Mouse (Mus musculus) midbrain, embryonic 12.5 days (tissue): ENCODE measurements around the gene Exo5. TPM values are rescaled to one million over a fixed set of nuclear protein-coding genes. Genes with fewer than 3 reads are reported as not detected.

ENCODE experiments used
- ATAC-seq: fragments of 200-750 bp; cut with Nextera tagmentation; 2 replicates; pipeline ENCODE4 v1.8.0; 2017; ENCODE audit warnings: low read depth, moderate TSS enrichment, moderate library complexity; ENCODE audit not compliant: low FRiP score
- H3K27ac ChIP-seq: fragments of 300-500 bp; sonication (generic); replicated peaks from 2 replicates; pipeline ENCODE4 v1.5.1; 2016; ENCODE audit warnings: mild to moderate bottlenecking
- H3K27me3 ChIP-seq: fragments of 300-500 bp; sonication (generic); 2 replicates; pipeline ENCODE4 v1.6.1; 2016; ENCODE audit warnings: mild to moderate bottlenecking
- H3K36me3 ChIP-seq: fragments of 300-500 bp; sonication (generic); 2 replicates; pipeline ENCODE4 v1.6.1; 2016
- H3K4me1 ChIP-seq: fragments of 300-500 bp; sonication (generic); 2 replicates; pipeline ENCODE4 v1.6.1; 2016
- H3K4me2 ChIP-seq: fragments of 300-500 bp; sonication (generic); replicated peaks from 2 replicates; pipeline ENCODE4 v1.6.1; 2016; ENCODE audit warnings: mild to moderate bottlenecking, moderate library complexity
- H3K4me3 ChIP-seq: fragments of 300-500 bp; sonication (generic); 2 replicates; pipeline ENCODE4 v1.5.1; 2016; ENCODE audit warnings: mild to moderate bottlenecking
- H3K9ac ChIP-seq: fragments of 300-500 bp; sonication (generic); replicated peaks from 2 replicates; pipeline ENCODE4 v1.6.1; 2016; ENCODE audit warnings: mild to moderate bottlenecking, moderate library complexity
- H3K9me3 ChIP-seq: fragments of 300-500 bp; sonication (generic); 2 replicates; pipeline ENCODE4 v1.6.1; 2016; ENCODE audit warnings: mild to moderate bottlenecking
- WGBS: fragments of 180-500 bp; shearing (Covaris S2); methylation state at CpG from one replicate; pipeline ENCODE4 v1.1.7; 2016; 5-methylcytosine and 5-hydroxymethylcytosine counted together
- polyA plus RNA-seq: library from polyadenylated mRNA; unstranded; fragments of >200 nt; fragmentation: Nextera tagmentation; extraction: Ambion mirVana; gene quantifications from 2 replicates; pipeline ENCODE4 v1.2.1, GENCODE M21; 2016

Gene Exo5
- polyA plus RNA-seq: 34.6 and 34.8 TPM in 2 replicates

DNA sequence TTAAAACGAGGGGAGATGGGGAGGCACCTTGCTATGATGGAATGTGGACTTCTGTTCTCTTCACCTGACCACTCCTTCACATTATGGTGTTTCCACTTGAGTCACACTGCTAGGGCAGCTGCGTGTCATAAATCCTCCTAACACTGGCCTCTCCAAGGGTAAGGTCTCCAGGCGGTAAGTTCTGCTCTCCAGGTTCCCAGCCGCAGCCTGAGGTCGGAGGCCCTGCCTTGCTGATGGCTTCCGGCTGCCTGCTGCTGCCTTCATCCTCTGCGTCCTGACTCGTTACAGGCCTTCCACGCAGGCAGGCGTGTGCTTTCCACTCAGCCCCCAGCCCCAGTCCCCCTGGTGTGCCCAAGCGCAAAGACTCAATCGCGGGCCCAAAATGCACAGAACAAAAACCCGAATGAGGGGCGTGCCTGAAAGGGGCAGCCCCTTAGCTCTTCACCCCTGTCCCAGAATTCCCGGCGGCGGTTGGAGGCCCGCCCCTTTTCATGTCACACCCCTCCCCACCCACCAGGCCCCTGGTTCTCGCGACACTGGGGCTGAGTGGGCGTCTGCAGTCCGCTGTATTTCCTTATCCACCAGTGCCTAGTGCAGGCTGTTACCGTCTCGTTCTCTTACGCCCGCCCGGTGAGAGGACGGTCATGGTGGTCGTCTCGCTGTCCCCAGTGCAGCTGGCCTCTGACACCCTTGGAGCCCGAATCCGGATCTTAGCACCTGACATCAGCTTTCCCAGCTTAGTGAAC, at the start of gene Exo5:
Exo5 (minus strand) TSS at position 464 of the 746 bp plus-strand sequence.
- H3K9me3 ChIP-seq: no peaks in the 10 kb centered on the region
- H3K4me2 ChIP-seq: peak within 1 kb of the TSS; percentile 66
- peak within 1 kb of the TSS; percentile 81 for H3K9ac ChIP-seq
- peak within 1 kb of the TSS; percentile 69 for H3K4me3 ChIP-seq
- ATAC-seq: peak; percentile 99
- H3K36me3 ChIP-seq: peaks cover 28% of the 10 kb centered on the region
- peaks cover 15% of the 10 kb centered on the region for H3K4me1 ChIP-seq
- peak within 1 kb of the TSS; percentile 83 for H3K27ac ChIP-seq
- no peaks in the 10 kb centered on the region for H3K27me3 ChIP-seq
- under 1% methylated on average over 33 of the region's 33 CpGs for WGBS

- H3K4me1 ChIP-seq: no peaks in the 10 kb centered on the region
- H3K9me3 ChIP-seq: no peaks in the 10 kb centered on the region
- H3K4me2 ChIP-seq: no peak overlapping the region
- ATAC-seq: no peak
- no peak overlapping the region for H3K9ac ChIP-seq
- H3K27ac ChIP-seq: no peak overlapping the region
- 90% methylated on average over 8 of the region's 8 CpGs for WGBS
- H3K4me3 ChIP-seq: no peak overlapping the region
- peaks cover 66% of the 10 kb centered on the region for H3K36me3 ChIP-seq
- no peaks in the 10 kb centered on the region for H3K27me3 ChIP-seq
Observed at GRCm38 (mm10) chr4:120971842-120972241, 47.0 kb upstream of the Exo5 start.

DNA sequence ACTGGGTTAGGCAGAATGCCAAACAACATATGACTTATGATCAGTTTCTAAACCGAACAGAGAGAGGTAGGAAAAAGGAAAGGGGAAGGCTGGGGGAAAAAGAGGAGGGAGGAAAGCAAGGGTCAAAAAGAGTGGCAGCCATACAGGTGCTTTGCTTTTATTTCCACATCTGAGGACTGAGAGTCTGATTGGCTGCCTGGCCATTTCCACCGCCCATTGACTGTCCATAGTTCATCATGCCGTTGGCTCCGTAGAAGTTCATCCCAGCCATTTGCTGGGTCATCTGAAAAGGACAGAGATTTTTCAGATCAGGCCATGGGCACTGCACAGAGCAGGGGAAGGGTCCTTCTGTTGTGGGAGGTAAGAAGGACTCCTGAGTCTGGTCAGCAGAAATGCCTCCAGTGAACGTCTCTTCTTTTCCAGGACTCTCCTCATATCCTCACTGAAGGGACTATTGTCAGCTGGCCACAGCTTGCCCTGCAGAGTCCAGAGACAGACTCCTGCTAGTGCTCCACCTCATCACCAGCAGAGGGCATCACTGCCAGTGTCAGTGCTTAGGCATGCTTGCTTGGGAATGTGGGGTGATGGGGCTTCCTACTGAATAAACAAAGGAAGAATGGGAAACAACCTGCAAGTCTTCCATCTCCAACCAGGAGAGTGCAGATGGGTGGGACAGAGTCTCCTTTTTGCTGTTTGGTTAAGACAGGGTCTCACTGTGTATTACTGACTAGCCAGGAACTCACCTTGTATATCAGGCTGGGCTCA, 44.7 kb upstream of the Exo5 start:
- WGBS: 82% methylated on average over 5 of the region's 5 CpGs
- Histone ChIP-seq H3K4me2 (no peak overlapping the region), H3K9ac (no peak overlapping the region), H3K36me3 (peaks cover 56% of the 10 kb centered on the region), H3K9me3 (no peaks in the 10 kb centered on the region), H3K27ac (no peak overlapping the region), H3K4me1 (no peaks in the 10 kb centered on the region), H3K4me3 (no peak overlapping the region), H3K27me3 (no peaks in the 10 kb centered on the region)
- ATAC-seq: no peak

DNA sequence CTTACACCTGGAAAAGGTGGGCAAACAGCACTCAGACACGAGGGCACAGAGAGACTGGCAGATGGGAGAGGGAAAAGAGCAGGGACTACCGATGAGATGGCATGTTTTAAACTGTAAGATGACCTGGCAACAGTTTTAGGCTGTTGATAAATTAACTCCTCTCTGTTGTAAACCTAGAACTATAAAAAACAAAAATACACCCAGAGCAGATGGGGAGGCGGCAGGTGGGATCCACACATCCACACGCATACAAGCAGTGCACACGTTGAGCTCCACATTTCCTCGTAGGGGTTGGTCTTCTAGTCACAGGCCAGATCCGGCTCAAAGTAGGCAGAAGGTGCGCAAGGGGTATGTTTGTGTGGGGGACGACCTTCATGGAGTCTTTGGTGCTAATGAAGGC, 43.7 kb upstream of the Exo5 start:
- Histone ChIP-seq H3K4me2 (no peak overlapping the region), H3K9ac (no peak overlapping the region), H3K4me1 (no peaks in the 10 kb centered on the region), H3K9me3 (no peaks in the 10 kb centered on the region), H3K27ac (no peak overlapping the region), H3K4me3 (no peak overlapping the region), H3K27me3 (no peaks in the 10 kb centered on the region), H3K36me3 (peaks cover 45% of the 10 kb centered on the region)
- ATAC-seq: no peak
- WGBS: 93% methylated on average over 9 of the region's 9 CpGs

DNA sequence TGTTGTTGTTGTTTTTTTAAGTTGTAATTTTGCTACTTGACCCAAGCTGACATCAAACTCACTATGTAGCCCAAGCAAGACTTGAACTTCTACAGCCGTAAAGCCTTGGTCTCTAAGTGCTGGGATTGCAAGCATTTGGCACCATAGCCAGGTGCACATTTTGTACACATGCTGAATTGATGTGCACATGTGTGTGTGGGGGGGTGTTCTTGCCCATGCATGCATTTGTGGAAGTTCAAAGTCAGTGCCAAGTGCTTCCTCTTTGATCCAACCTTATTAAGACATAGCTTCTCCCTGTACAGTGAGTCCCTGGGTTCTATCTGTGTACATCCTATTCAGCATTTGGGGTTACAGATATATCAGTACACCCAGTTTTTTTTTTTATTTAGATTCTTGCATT, 30.8 kb upstream of the Exo5 start:
- no peaks in the 10 kb centered on the region for H3K27me3 ChIP-seq
- no peak overlapping the region for H3K4me3 ChIP-seq
- peaks cover 11% of the 10 kb centered on the region for H3K4me1 ChIP-seq
- H3K9me3 ChIP-seq: no peaks in the 10 kb centered on the region
- H3K9ac ChIP-seq: no peak overlapping the region
- H3K4me2 ChIP-seq: no peak overlapping the region
- WGBS: 96% methylated on average over 1 of the region's 1 CpGs
- no peaks in the 10 kb centered on the region for H3K36me3 ChIP-seq
- no peak overlapping the region for H3K27ac ChIP-seq
- no peak for ATAC-seq

DNA sequence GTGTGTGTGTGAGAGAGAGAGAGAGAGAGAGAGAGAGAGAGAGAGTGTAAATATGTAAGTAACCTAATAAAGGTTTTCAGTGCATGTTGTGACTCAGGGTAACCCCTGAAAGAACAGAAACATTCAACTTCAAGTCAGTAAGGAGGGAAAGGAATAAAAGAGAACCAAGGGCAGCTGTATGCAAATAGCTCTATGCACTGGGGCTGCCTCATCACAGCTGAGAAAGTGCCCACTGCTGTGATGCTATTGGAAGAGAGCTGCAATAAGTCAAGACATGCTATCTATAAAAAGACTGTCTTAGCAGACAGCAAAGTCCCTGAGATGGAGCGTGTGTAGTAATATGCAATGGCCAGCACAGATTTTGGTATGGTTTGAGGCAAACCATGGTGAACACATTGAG, 28.9 kb upstream of the Exo5 start:
- ATAC-seq: no peak

DNA sequence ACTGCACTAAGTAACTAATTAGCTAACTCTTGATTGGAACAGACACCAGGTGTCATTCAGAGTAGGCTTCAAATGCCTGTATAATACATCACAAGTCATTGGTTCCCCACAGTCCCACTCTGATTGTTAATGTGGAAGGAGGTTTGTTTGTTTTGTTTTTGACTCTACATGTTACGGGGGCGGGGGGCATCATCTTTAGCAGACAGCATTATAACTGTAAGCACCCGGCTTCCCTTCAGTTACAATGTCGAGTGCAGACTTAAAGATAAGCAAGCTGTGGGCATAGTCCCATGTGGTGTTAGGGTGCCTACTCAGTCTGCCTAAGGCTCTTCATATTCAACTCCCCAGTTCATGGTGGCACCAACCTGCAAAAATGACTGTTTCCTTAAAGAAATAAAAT, 28.2 kb upstream of the Exo5 start:
- no peak overlapping the region for H3K4me2 ChIP-seq

More for the DNA sequence above, 28.9 kb upstream of the Exo5 start:
- no peaks in the 10 kb centered on the region for H3K9me3 ChIP-seq
- H3K27me3 ChIP-seq: no peaks in the 10 kb centered on the region
- 72% methylated on average over 1 of the region's 1 CpGs for WGBS
- H3K27ac ChIP-seq: no peak overlapping the region
- peaks cover 11% of the 10 kb centered on the region for H3K4me1 ChIP-seq
- H3K4me2 ChIP-seq: no peak overlapping the region
- no peak overlapping the region for H3K4me3 ChIP-seq
- no peak overlapping the region for H3K9ac ChIP-seq
- H3K36me3 ChIP-seq: no peaks in the 10 kb centered on the region

DNA sequence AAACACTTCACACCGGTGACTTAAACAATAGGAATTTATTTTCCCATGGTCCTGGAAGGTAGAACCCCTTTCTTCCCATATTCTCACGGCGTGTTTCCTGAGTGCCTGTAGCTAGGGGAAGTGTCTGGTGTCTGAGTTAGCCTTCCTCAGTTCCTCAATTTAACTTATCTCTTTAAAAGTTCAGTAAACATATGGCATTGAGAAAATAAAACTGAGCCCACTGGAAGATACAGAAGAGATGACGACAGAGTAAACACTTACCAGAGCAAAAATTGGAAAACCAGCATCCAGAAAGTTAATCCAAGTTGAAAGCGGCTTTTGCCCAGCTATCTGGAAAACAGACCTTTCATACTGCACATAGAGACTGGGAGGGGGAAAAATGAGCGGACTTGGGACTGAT, 27.3 kb upstream of the Exo5 start:
- no peaks in the 10 kb centered on the region for H3K9me3 ChIP-seq
- H3K27me3 ChIP-seq: no peaks in the 10 kb centered on the region
- WGBS: 56% methylated on average over 6 of the region's 6 CpGs
- H3K4me1 ChIP-seq: peaks cover 11% of the 10 kb centered on the region
- ATAC-seq: no peak
- peak overlapping the region; percentile 74 for H3K9ac ChIP-seq
- 0 out of 2 replicates have a peak, but pooled peaks cover 4% of the 10 kb centered on the region for H3K36me3 ChIP-seq
- peak overlapping the region; percentile 81 for H3K4me3 ChIP-seq
- peak overlapping the region; percentile 78 for H3K4me2 ChIP-seq
- peak overlapping the region; percentile 80 for H3K27ac ChIP-seq

More for the DNA sequence above, 28.2 kb upstream of the Exo5 start:
- no peaks in the 10 kb centered on the region for H3K36me3 ChIP-seq
- ATAC-seq: no peak
- H3K9ac ChIP-seq: no peak overlapping the region
- WGBS: 92% methylated on average over 4 of the region's 4 CpGs
- H3K4me1 ChIP-seq: peaks cover 11% of the 10 kb centered on the region
- H3K4me3 ChIP-seq: no peak overlapping the region
- no peaks in the 10 kb centered on the region for H3K27me3 ChIP-seq
- no peak overlapping the region; the same call in 1 of the 2 replicates for H3K27ac ChIP-seq
- no peaks in the 10 kb centered on the region for H3K9me3 ChIP-seq

DNA sequence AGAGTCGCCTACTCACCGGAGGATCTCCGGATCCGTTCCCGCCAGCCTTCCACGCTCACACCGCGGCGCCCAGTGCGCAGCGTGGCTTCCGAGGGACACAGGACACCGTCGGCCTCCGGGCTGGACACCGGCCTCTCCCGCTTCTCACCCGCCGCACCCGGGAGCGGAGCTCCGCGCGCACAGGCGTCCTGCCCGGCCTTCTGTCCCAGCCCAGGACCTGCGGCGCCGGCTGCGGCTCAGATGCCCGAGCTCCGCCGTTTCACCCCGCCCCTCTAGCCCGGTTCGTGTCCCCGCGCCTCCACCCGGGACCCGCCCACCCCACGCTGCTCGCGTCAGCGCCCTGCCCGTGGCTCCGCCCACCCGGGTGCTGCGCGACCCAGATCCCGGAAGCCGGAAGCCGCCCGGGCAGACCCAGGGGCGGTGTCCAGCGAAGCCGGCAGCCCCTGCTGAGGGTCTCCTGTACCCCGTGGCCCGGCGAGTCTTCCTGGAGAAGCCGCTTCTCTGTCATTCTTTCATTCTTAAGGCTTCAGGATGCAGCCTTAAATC, 26.7 kb upstream of the Exo5 start, which contains the start of gene Zfp69:
Zfp69 (minus strand) TSS at position 272 of the 546 bp plus-strand sequence.
- peak; percentile 97 for ATAC-seq
- H3K4me1 ChIP-seq: peaks cover 11% of the 10 kb centered on the region
- H3K4me3 ChIP-seq: peak within 1 kb of the TSS; percentile 81
- H3K9me3 ChIP-seq: no peaks in the 10 kb centered on the region
- H3K4me2 ChIP-seq: peak within 1 kb of the TSS; percentile 78
- WGBS: under 1% methylated on average over 50 of the region's 60 CpGs
- peak within 1 kb of the TSS; percentile 74 for H3K9ac ChIP-seq
- no peaks in the 10 kb centered on the region for H3K27me3 ChIP-seq
- peak within 1 kb of the TSS; percentile 80 for H3K27ac ChIP-seq
- H3K36me3 ChIP-seq: 0 out of 2 replicates have a peak, but pooled peaks cover 5% of the 10 kb centered on the region

DNA sequence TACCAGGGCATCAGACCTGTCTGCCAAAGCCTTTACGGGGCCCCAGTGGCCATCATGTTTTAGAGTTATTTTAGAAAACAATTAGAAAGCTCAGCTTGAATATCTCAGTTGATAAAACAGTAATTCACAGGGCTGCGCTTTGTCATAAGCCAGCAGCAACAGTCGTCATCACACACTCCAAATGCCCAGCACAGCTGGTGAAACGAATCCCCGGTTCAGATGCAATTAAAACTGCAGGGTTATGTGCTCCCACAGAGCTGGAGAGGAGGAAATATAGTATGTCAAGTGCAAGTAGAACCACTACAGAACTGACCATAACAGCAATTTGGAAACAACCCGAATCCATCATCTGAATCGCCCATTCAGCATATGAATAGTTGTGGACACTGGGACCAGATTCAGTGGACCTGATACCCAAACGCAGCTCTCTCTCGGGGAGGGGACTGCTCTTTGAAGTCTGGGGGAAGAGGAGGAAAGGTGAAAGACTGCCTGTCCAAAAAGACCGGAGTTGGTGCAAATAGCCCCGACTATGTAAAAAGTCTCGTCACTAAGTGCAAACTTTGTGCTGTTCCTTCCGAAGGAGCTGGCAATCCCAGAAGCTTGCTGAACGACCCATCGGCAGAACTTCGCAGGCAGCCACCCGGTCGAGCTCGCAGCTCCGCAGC, 26.1 kb upstream of the Exo5 start:
- Histone ChIP-seq H3K27ac (peak overlapping the region; percentile 80), H3K9ac (peak overlapping the region; percentile 74), H3K4me1 (peaks cover 11% of the 10 kb centered on the region), H3K27me3 (no peaks in the 10 kb centered on the region), H3K4me3 (peak overlapping the region; percentile 81), H3K4me2 (peak overlapping the region; percentile 78), H3K36me3 (0 out of 2 replicates have a peak, but pooled peaks cover 5% of the 10 kb centered on the region), H3K9me3 (no peaks in the 10 kb centered on the region)
- ATAC-seq: no peak
- 7% methylated on average over 20 of the region's 20 CpGs for WGBS

DNA sequence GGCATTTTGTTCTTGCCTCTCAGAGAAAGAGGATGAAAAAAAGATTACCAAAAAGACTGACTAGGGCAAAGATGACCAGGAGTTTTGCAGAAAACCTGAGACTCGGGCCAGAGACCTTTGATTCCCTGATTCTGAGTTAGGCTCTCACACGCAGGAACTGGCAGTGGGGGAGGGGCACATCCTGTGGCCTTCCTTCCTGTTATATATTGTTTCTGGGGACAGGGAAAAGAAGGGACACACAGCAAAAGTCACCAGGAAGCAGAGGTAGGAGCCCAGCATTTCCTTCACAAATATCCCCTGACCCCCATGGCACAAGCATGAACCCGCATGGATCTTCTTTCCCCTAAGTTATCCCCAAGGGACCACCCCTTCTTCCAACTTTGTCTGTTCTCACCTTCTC, 24.1 kb upstream of the Exo5 start:
- ATAC-seq: no peak
- no peak overlapping the region for H3K4me3 ChIP-seq
- 0 out of 2 replicates have a peak, but pooled peaks cover 5% of the 10 kb centered on the region for H3K36me3 ChIP-seq
- H3K9me3 ChIP-seq: no peaks in the 10 kb centered on the region
- no peak overlapping the region for H3K27ac ChIP-seq
- no peak overlapping the region for H3K9ac ChIP-seq
- 79% methylated on average over 3 of the region's 3 CpGs for WGBS
- peaks cover 11% of the 10 kb centered on the region for H3K4me1 ChIP-seq
- no peaks in the 10 kb centered on the region for H3K27me3 ChIP-seq
- no peak overlapping the region for H3K4me2 ChIP-seq
